Mouse (Mus musculus) embryo, embryonic 10 days (tissue): ENCODE data around the gene Nop53.
A peak's percentile ranks its signal among the peaks of the same experiment; 100 is the strongest.

ENCODE experiments used
- DNase-seq: peaks from one replicate; pipeline ENCODE4 v3.0.0-alpha.2; 2015; ENCODE audit warnings: low spot score

The Nop53 gene

GRCm38 (mm10) chr7:15945721-15946536 is at the start of gene Nop53:
Gene Nop53 (minus strand): TSS chr7:15946074.
- peak; percentile 100 for DNase-seq

- no peak for DNase-seq
These were observed 47.9 kb upstream of the Nop53 start for GRCm38 (mm10) chr7:15993789-15994188.

GRCm38 (mm10) chr7:15993152-15993551 is 47.3 kb upstream of the Nop53 start:
- no peak for DNase-seq

- no peak for DNase-seq
These were observed 45.9 kb upstream of the Nop53 start for GRCm38 (mm10) chr7:15991764-15992163.

- no peak for DNase-seq
These were observed 41.9 kb upstream of the Nop53 start for GRCm38 (mm10) chr7:15987661-15988356.

GRCm38 (mm10) chr7:15982729-15983407 is 37.0 kb upstream of the Nop53 start:
- DNase-seq, result peak; percentile 61

- no peak for DNase-seq
These were observed 35.7 kb upstream of the Nop53 start for GRCm38 (mm10) chr7:15981538-15981937.

- DNase-seq, result no peak
These were observed 34.4 kb upstream of the Nop53 start for GRCm38 (mm10) chr7:15980246-15980645.

- peak; percentile 61 for DNase-seq
These were observed 30.0 kb upstream of the Nop53 start for GRCm38 (mm10) chr7:15975904-15976303.

- DNase-seq, result no peak
These were observed 29.6 kb upstream of the Nop53 start for GRCm38 (mm10) chr7:15975451-15975850.

GRCm38 (mm10) chr7:15974712-15975111 is 28.8 kb upstream of the Nop53 start:
- peak; percentile 49 for DNase-seq

- no peak for DNase-seq
These were observed 26.4 kb upstream of the Nop53 start for GRCm38 (mm10) chr7:15972247-15972646.

GRCm38 (mm10) chr7:15969674-15970073 is 23.8 kb upstream of the Nop53 start:
- DNase-seq, result no peak

- no peak for DNase-seq
These were observed 22.4 kb upstream of the Nop53 start for GRCm38 (mm10) chr7:15968322-15968721.

- peak; percentile 71 for DNase-seq
These were observed 21.4 kb upstream of the Nop53 start, which contains the start of gene Ehd2 for GRCm38 (mm10) chr7:15967312-15967711. Gene Ehd2 (minus strand): TSS chr7:15967567.

- DNase-seq, result no peak
These were observed 20.6 kb upstream of the Nop53 start for GRCm38 (mm10) chr7:15966489-15966888.

GRCm38 (mm10) chr7:15963798-15964652 is 18.2 kb upstream of the Nop53 start:
- DNase-seq, result no peak

- no peak for DNase-seq
These were observed 16.7 kb upstream of the Nop53 start for GRCm38 (mm10) chr7:15962311-15963288.

GRCm38 (mm10) chr7:15961798-15962197 is 15.9 kb upstream of the Nop53 start:
- DNase-seq, result no peak

- DNase-seq, result no peak
These were observed 15.4 kb upstream of the Nop53 start for GRCm38 (mm10) chr7:15961239-15961638.
